Mouse (Mus musculus): ENCODE results near the gene Mthfsd.

GRCm38 (mm10) chr8:121123113-121123512 is 14.9 kb upstream of the Mthfsd start:
- TF ChIP-seq POLR2A (IDR thresholded peaks at IDR 0.05; ENCODE audit: borderline replicate concordance, extremely low read depth, low read depth, low read length): no peak
- TF ChIP-seq CTCF (IDR thresholded peaks at IDR 0.05; ENCODE audit: insufficient read depth, low read length): no peak
